ENCODE assay signal across 8 mouse cellular contexts in genomic region chr15:93513939-93514341, GRCm38 (mm10).
DNase-seq lines count a peak whose midpoint lies in the region; ATAC-seq lines count a peak whose summit lies in the region.

No protein-coding gene starts in this region.

- ATAC-seq in heart, embryonic 14.5 days (ENCODE audit: insufficient number of reproducible peaks, insufficient read depth, low FRiP score, low read depth) = no peak
- peak; percentile 67 for ATAC-seq in intestine, embryonic 16.5 days
- no peak for ATAC-seq in liver, embryonic 16.5 days (ENCODE audit: low read depth)
- ATAC-seq in monocyte, adult 5-6 weeks (replicated peaks; ENCODE audit: insufficient number of reproducible peaks, low FRiP score, low TSS enrichment, poor library complexity, severe bottlenecking) = no peak

- H3K9me3 ChIP-seq in heart, embryonic 14.5 days (ENCODE audit: control insufficient read depth, low read length) = no peaks in the 10 kb centered on the region
- H3K9me3 ChIP-seq in intestine, embryonic 16.5 days (ENCODE audit: control insufficient read depth, low read length) = no peaks in the 10 kb centered on the region
- no peaks in the 10 kb centered on the region for H3K9me3 ChIP-seq in liver, embryonic 16.5 days (replicated peaks; ENCODE audit: control insufficient read depth, low read length)

- intact Hi-C loops in left cerebral cortex, postnatal 10 days (cut with DNase I) = no loop called here

- H3K4me1 ChIP-seq in heart, embryonic 14.5 days (ENCODE audit: control insufficient read depth in 2 of 2, insufficient read depth in 2 of 2, low read length in 2 of 2) = peaks cover 18 to 52% of the 10 kb centered on the region in 2 experiments
- peaks cover 24% of the 10 kb centered on the region for H3K4me1 ChIP-seq in intestine, embryonic 16.5 days (ENCODE audit: control insufficient read depth, insufficient read depth, low read length)
- peaks cover 4% of the 10 kb centered on the region; the same call in 1 of the 2 replicates for H3K4me1 ChIP-seq in liver, embryonic 16.5 days (ENCODE audit: control insufficient read depth, low read depth, low read length)

- H3K4me3 ChIP-seq in heart, embryonic 14.5 days (ENCODE audit: control insufficient read depth in 1 of 2, insufficient read depth in 1 of 2, low read depth in 1 of 2, low read length in 2 of 2) = peak overlapping the region; percentile 5 to 19; a peak in 1 of 4 replicates
- peak overlapping the region; percentile 28 for H3K4me3 ChIP-seq in intestine, embryonic 16.5 days (ENCODE audit: low read length)
- H3K4me3 ChIP-seq in liver, embryonic 16.5 days (ENCODE audit: low read depth, low read length) = no peak overlapping the region

- H3K27ac ChIP-seq in heart, embryonic 14.5 days (replicated peaks in 1 of 2; ENCODE audit: control insufficient read depth in 1 of 2, insufficient read depth in 1 of 2, low read depth in 2 of 2, low read length in 2 of 2) = peak overlapping the region in 1 of 2 experiments; percentile 0; a peak in 1 of 4 replicates
- no peak overlapping the region for H3K27ac ChIP-seq in intestine, embryonic 16.5 days (ENCODE audit: low read length)
- no peak overlapping the region for H3K27ac ChIP-seq in liver, embryonic 16.5 days (ENCODE audit: low read length)

- peak overlapping the region; percentile 56 for H3K9ac ChIP-seq in heart, embryonic 14.5 days (ENCODE audit: low read length)
- 0 out of 2 replicates have a peak overlapping the region, but pooled peaks have one; percentile 0 for H3K9ac ChIP-seq in intestine, embryonic 16.5 days (ENCODE audit: low read depth, low read length)
- no peak overlapping the region for H3K9ac ChIP-seq in liver, embryonic 16.5 days (ENCODE audit: low read depth, low read length)

- H3K36me3 ChIP-seq in heart, embryonic 14.5 days (ENCODE audit: control insufficient read depth, insufficient read depth, low read length) = peaks cover 31% of the 10 kb centered on the region
- peaks cover 2% of the 10 kb centered on the region; the same call in 1 of the 2 replicates for H3K36me3 ChIP-seq in intestine, embryonic 16.5 days (ENCODE audit: control insufficient read depth, insufficient read depth, low read length)
- peaks cover 3% of the 10 kb centered on the region; the same call in 1 of the 2 replicates for H3K36me3 ChIP-seq in liver, embryonic 16.5 days (ENCODE audit: control insufficient read depth, insufficient read depth)

- no peaks in the 10 kb centered on the region for H3K27me3 ChIP-seq in heart, embryonic 14.5 days (ENCODE audit: control insufficient read depth, insufficient read depth, low read length)
- H3K27me3 ChIP-seq in intestine, embryonic 16.5 days (replicated peaks; ENCODE audit: control insufficient read depth, insufficient read depth, low read length) = no peaks in the 10 kb centered on the region
- peaks cover 17% of the 10 kb centered on the region for H3K27me3 ChIP-seq in liver, embryonic 16.5 days (ENCODE audit: control insufficient read depth, insufficient read depth, low read depth, low read length)

- peak overlapping the region; percentile 62 for H3K4me2 ChIP-seq in heart, embryonic 14.5 days (ENCODE audit: low read length)
- peak overlapping the region; percentile 28 for H3K4me2 ChIP-seq in intestine, embryonic 16.5 days (ENCODE audit: low read depth, low read length)
- peak overlapping the region; percentile 10 for H3K4me2 ChIP-seq in liver, embryonic 16.5 days (ENCODE audit: low read depth, low read length)

- no peak for DNase-seq in heart, adult 11 months
- DNase-seq in embryo, embryonic 11 days = peak; percentile 70
- DNase-seq in cerebellum, adult 8-10 months = no peak
- DNase-seq in left cerebral cortex, postnatal 10 days (ENCODE audit: extremely low spot score in 1 of 2, low spot score in 2 of 2) = no peak

- 14% methylated on average over 10 of the region's 10 CpGs for WGBS in heart, embryonic 14.5 days
- 17% methylated on average over 10 of the region's 10 CpGs for WGBS in intestine, embryonic 16.5 days
- 3% methylated on average over 10 of the region's 10 CpGs for WGBS in liver, embryonic 16.5 days (ENCODE audit: insufficient replicate concordance)

Comparison
In these comparisons a context has a peak if more than half of its experiments do, and no peak if none do; other contexts are left out.
1. H3K4me2 ChIP-seq: peak in every context shown above with its lines; median percentile 62 in heart, embryonic 14.5 days; 28 in intestine, embryonic 16.5 days; 10 in liver, embryonic 16.5 days.